Mouse (Mus musculus) stomach, embryonic 16.5 days (tissue): ENCODE data around the gene Gm10338. TPM values are rescaled to one million over a fixed set of nuclear protein-coding genes. Genes with fewer than 3 reads are reported as not detected.
"Not testable (repeated sequence)": the region's sequence is repeated elsewhere in the genome, so short reads cannot be mapped to it uniquely, and the experiment has no call there.

ENCODE experiments used
- ATAC-seq: fragments of 200-750 bp; cut with Nextera tagmentation; 2 replicates; pipeline ENCODE4 v1.8.0; 2017; ENCODE audit warnings: moderate number of reproducible peaks, moderate TSS enrichment; ENCODE audit not compliant: insufficient read depth, low FRiP score
- H3K27ac ChIP-seq: fragments of 300-500 bp; sonication (generic); 2 replicates; pipeline ENCODE4 v1.5.1; 2014; ENCODE audit warnings: low read length
- H3K27me3 ChIP-seq: fragments of 300-500 bp; sonication (generic); 2 replicates; pipeline ENCODE4 v1.6.1; 2014; ENCODE audit warnings: low read length, control low read depth, mixed read lengths; ENCODE audit not compliant: control insufficient read depth, insufficient read depth
- H3K36me3 ChIP-seq: fragments of 300-500 bp; sonication (generic); 2 replicates; pipeline ENCODE4 v1.6.1; 2014; ENCODE audit warnings: low read length; ENCODE audit not compliant: control insufficient read depth, insufficient read depth
- H3K4me1 ChIP-seq: fragments of 300-500 bp; sonication (generic); 2 replicates; pipeline ENCODE4 v1.6.1; 2014; ENCODE audit warnings: low read length, control low read depth, mixed read lengths; ENCODE audit not compliant: control insufficient read depth, insufficient read depth
- H3K4me2 ChIP-seq: fragments of 300-500 bp; sonication (generic); 2 replicates; pipeline ENCODE4 v1.6.1; 2014; ENCODE audit warnings: low read depth, low read length, mixed read lengths
- H3K4me3 ChIP-seq: fragments of 300-500 bp; sonication (generic); replicated peaks from 2 replicates; pipeline ENCODE4 v1.5.1; 2014; ENCODE audit warnings: mild to moderate bottlenecking, low read length
- H3K9ac ChIP-seq: fragments of 300-500 bp; sonication (generic); 2 replicates; pipeline ENCODE4 v1.6.1; 2014; ENCODE audit warnings: low read length
- H3K9me3 ChIP-seq: fragments of 300-500 bp; sonication (generic); replicated peaks from 2 replicates; pipeline ENCODE4 v1.6.1; 2016; ENCODE audit warnings: low read length, control low read depth; ENCODE audit not compliant: control insufficient read depth
- WGBS: fragments of 180-500 bp; shearing (Covaris S2); extraction: QIAGEN DNeasy Blood & Tissue Kit; methylation state at CpG from one replicate; pipeline ENCODE4 v1.1.7; 2014; 5-methylcytosine and 5-hydroxymethylcytosine counted together
- polyA plus RNA-seq: library from polyadenylated mRNA; unstranded; fragments of >200 nt; fragmentation: Nextera tagmentation; extraction: Ambion mirVana; gene quantifications from 2 replicates; pipeline ENCODE4 v1.2.1, GENCODE M21; 2015

Gene Gm10338
- polyA plus RNA-seq: not detected in 2 replicates

DNA sequence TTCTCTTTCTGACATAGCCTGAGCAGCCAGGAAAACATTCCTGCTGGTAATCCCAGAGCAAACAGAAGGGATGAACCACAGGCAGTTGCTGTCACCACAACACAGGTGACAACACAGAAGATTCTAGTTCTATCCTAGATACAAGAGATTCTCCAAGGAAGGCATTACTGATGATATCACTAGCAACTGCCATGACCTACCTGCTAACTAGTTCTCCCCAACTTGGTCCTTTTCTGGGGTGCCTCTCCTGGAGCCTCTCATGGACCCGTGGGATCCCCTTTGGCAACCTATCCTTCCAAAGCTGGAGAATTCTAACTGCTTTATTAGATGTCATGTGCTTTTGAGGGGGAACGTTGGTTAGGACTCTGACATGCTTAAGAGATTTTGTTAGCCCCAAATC, at the start of gene Gm10338:
TSS of gene Gm10338 (minus strand) at position 101 of the 400 bp plus-strand sequence.
- not testable (repeated sequence) for H3K9ac ChIP-seq, H3K27me3 ChIP-seq, H3K4me3 ChIP-seq, H3K4me2 ChIP-seq, H3K27ac ChIP-seq, H3K9me3 ChIP-seq, ATAC-seq, H3K4me1 ChIP-seq, H3K36me3 ChIP-seq
- WGBS: no CpG with 5 or more reads among the region's 2 CpGs

DNA sequence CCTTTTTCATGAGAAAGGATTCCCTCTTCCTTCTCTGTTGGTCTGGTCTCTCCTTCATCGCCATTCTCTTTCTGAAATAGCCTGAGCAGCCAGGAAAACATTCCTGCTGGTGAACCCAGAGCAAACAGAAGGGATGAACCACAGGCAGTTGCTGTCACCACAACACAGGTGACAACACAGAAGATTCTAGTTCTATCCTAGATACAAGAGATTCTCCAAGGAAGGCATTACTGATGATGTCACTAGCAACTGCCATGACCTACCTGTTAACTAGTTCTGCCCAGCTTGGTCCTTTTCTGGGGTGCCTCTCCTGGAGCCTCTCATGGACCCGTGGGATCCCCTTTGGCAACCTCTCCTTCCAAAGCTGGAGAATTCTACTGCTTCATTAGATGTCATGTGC, 48.5 kb upstream of the Gm10338 start, which contains the start of gene Gm10128:
TSS of gene Gm10128 (minus strand) at position 101 of the 400 bp plus-strand sequence.
- not testable (repeated sequence) for H3K27me3 ChIP-seq, ATAC-seq, H3K4me1 ChIP-seq, H3K36me3 ChIP-seq, H3K4me2 ChIP-seq, H3K9me3 ChIP-seq, H3K9ac ChIP-seq, H3K27ac ChIP-seq, H3K4me3 ChIP-seq
- WGBS: no CpG with 5 or more reads among the region's 2 CpGs

DNA sequence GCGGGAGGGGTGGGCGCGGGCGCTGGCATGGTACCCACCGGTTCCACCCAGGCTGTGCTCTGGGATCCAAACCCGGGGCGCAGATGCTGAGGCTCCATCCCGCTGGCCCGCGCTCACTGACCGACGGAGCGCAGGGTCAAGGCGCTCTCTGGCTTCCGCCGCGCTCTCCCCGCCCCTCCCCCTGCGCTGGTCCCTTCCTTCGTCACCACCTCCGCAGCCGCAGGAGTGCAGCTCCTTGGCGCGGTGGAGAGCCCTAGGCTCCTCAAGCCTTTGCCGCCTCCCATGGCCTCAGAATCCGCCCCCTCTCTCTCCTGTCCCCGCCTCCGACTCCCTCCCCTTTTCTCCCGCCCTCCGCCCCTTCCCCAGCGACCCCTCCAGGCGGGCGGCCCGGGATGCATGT, 27.0 kb downstream of the Gm10338 start, which contains the start of gene Gm3558:
TSS of gene Gm3558 (minus strand) at position 185 of the 400 bp plus-strand sequence.
- not testable (repeated sequence) for ATAC-seq, H3K36me3 ChIP-seq, H3K9ac ChIP-seq, H3K27me3 ChIP-seq, H3K27ac ChIP-seq, H3K4me1 ChIP-seq, H3K9me3 ChIP-seq
- Histone ChIP-seq H3K4me3 (peak within 1 kb of the TSS; percentile 38), H3K4me2 (peak within 1 kb of the TSS; percentile 52)
- WGBS: no CpG with 5 or more reads among the region's 34 CpGs

DNA sequence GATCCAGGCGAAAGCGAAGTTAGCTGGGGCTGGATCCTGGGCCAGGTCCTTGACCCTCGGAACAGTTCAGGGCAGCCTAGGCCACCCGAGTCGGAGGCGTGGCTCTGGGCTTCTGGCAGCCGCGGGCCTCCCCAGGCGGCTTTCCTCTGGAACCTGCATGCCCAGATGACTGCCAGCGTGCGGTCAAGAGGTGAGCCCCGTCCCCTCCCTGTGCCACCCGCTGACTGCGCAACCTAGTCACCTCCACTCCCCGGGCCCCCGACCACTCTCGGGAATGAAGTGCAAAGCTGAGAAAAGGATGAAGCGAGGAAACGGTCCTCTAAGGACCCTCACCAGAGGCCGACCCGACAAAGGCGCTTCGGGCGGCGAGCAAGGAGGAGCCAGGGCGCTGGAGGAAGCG, 27.5 kb downstream of the Gm10338 start:
- H3K27me3 ChIP-seq, H3K36me3 ChIP-seq, H3K9ac ChIP-seq, H3K4me1 ChIP-seq, ATAC-seq, H3K9me3 ChIP-seq, H3K27ac ChIP-seq: not testable (repeated sequence)
- Histone ChIP-seq H3K4me2 (peak overlapping the region; percentile 52), H3K4me3 (peak overlapping the region; percentile 38)
- 0% methylated on average over 18 of the region's 27 CpGs for WGBS

DNA sequence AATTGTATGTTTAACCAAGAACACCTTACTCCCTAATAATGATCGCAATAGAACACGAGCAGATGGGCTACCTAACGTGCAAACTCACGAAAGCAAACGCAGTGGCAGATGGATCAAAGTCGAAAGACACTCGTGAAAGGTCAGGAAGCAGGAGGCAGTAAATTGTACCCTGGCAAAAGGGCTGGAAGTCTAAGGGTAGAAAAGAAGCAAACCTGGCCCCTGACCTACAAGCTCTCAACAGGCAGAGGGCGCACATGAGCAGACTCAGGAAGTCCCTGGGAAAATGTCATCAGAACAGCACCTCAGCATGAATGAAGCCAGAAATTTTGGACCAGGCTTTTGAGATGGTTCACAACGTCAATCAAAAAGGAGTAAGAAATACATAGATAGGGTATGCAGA, 28.1 kb downstream of the Gm10338 start:
- not testable (repeated sequence) for H3K36me3 ChIP-seq, H3K9ac ChIP-seq, H3K4me3 ChIP-seq, ATAC-seq, H3K4me2 ChIP-seq, H3K27me3 ChIP-seq, H3K27ac ChIP-seq, H3K9me3 ChIP-seq, H3K4me1 ChIP-seq
- 3% methylated on average over 6 of the region's 9 CpGs for WGBS

Other genes starting within 250 kb of the Gm10338 start
- not detected in 2 replicates for gene Gm8374, start 230.5 kb downstream of the Gm10338 start, polyA plus RNA-seq
- not detected in 2 replicates for gene Gm3755, start 144.7 kb downstream of the Gm10338 start, polyA plus RNA-seq
- gene Gm3752, start 111.8 kb downstream of the Gm10338 start, polyA plus RNA-seq: 0.17 and 0.36 TPM in 2 replicates
- gene Gm3558, start 27.0 kb downstream of the Gm10338 start, polyA plus RNA-seq: 0.45 and 0.59 TPM in 2 replicates
- not detected in 2 replicates for gene Gm10128, start 48.4 kb upstream of the Gm10338 start, polyA plus RNA-seq
- gene Gm26661, start 196.0 kb upstream of the Gm10338 start, polyA plus RNA-seq: not detected in 2 replicates
- 25.8 and 26.9 TPM in 2 replicates for gene Flnb, start 222.4 kb upstream of the Gm10338 start, polyA plus RNA-seq